15 mouse cellular contexts compared by ENCODE assay signal in the genomic region with DNA sequence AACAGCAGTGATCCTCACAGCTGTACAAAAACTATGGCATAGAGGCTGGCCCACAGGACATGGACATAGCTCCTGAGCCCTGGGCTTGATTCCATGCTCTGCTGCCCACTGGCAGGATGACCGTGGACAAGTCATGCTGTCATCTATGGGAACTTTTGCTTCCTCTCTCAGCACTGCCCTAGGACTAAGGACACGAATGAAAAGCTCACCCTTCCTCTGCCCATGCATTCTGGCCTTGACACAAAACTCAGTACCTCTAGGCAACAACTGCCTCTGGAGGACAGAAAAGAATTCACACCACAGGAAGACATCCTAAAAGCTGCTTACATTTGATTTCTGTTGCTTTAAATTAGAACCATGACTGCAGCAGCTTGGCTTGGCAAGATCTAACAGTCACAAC. TPM values are rescaled to one million over a fixed set of nuclear protein-coding genes. Genes with fewer than 3 reads are reported as not detected.
DNase-seq lines count a peak whose midpoint lies in the region; ATAC-seq and TF ChIP-seq lines count a peak whose summit lies in the region.
"Had no signal": no experiment of that assay in that cellular context is flagged by ENCODE, and none has a peak within 500 bp of the region (broad histone marks: within the 10 kb centered on the region; RNA-seq: fewer than 3 reads in every experiment).

No protein-coding gene starts in this region.

- no peak for ATAC-seq in kidney, embryonic 16.5 days (ENCODE audit: low FRiP score, low TSS enrichment)
- ATAC-seq: midbrain, embryonic 13.5 days had no signal

- no peaks in the 10 kb centered on the region for H3K9me3 ChIP-seq in kidney, embryonic 16.5 days (ENCODE audit: low read length)
- H3K9me3 ChIP-seq: G1E; hindbrain, embryonic 15.5 days; midbrain, embryonic 13.5 days had no signal

- H3K4me2 ChIP-seq in kidney, embryonic 16.5 days (replicated peaks; ENCODE audit: low read depth, low read length) = no peak overlapping the region
- H3K4me2 ChIP-seq: hindbrain, embryonic 15.5 days; midbrain, embryonic 13.5 days had no signal

- H3K9ac ChIP-seq in kidney, embryonic 16.5 days (replicated peaks; ENCODE audit: low read length) = no peak overlapping the region
- H3K9ac ChIP-seq: hindbrain, embryonic 15.5 days; midbrain, embryonic 13.5 days had no signal

- 0 out of 2 replicates have a peak overlapping the region, but pooled peaks have one; percentile 6 for H3K27ac ChIP-seq in cerebellum, adult 2 months (ENCODE audit: insufficient read depth, low read length)
- H3K27ac ChIP-seq in kidney, embryonic 16.5 days (ENCODE audit: low read length) = peak overlapping the region; percentile 63
- peak overlapping the region; percentile 51; the same call in 1 of the 2 replicates for H3K27ac ChIP-seq in testis, adult 2 months (ENCODE audit: control insufficient read depth, insufficient read depth, low read depth, low read length)
- H3K27ac ChIP-seq: hindbrain, embryonic 15.5 days; midbrain, embryonic 13.5 days had no signal

- TF ChIP-seq POLR2A in cerebellum, adult 2 months (IDR thresholded peaks at IDR 0.05; ENCODE audit: borderline replicate concordance, insufficient read depth, low read length) = no peak
- no peak for TF ChIP-seq POLR2A in testis, adult 2 months (IDR thresholded peaks at IDR 0.05; ENCODE audit: control insufficient read depth, low read depth, low read length)

- no peak for DNase-seq in cerebellum, adult 2 months
- no peak for DNase-seq in cerebellum, postnatal 10 days
- DNase-seq in kidney, adult 18-20 months = no peak
- no peak for DNase-seq in testis, postnatal 14 days (ENCODE audit: low spot score)
- DNase-seq in urinary bladder, postnatal 25 days (ENCODE audit: low spot score) = no peak
- DNase-seq in ovary, adult 18-20 months (ENCODE audit: low spot score) = no peak
- DNase-seq: adrenal gland, postnatal 10 days; cerebellum, adult 11 months; gastrocnemius, postnatal 10 days; right cerebral cortex, postnatal 25 days had no signal

- H3K27me3 ChIP-seq in cerebellum, adult 2 months (ENCODE audit: control insufficient read depth, insufficient read depth, low read length) = no peaks in the 10 kb centered on the region
- H3K27me3 ChIP-seq in kidney, embryonic 16.5 days (ENCODE audit: insufficient read depth, low read length) = no peaks in the 10 kb centered on the region
- no peaks in the 10 kb centered on the region for H3K27me3 ChIP-seq in testis, adult 2 months (ENCODE audit: control insufficient read depth, insufficient read depth, low read length)
- H3K27me3 ChIP-seq: hindbrain, embryonic 15.5 days; midbrain, embryonic 13.5 days had no signal

- no peaks in the 10 kb centered on the region; the same call in 1 of the 2 replicates for H3K36me3 ChIP-seq in kidney, embryonic 16.5 days (ENCODE audit: insufficient read depth, low read length)
- no peaks in the 10 kb centered on the region; the same call in 1 of the 2 replicates for H3K36me3 ChIP-seq in testis, adult 2 months (ENCODE audit: control insufficient read depth, insufficient read depth, low read length)

- WGBS in cerebellum, adult 2 months = 47% methylated on average over 2 of the region's 2 CpGs
- 73% methylated on average over 2 of the region's 2 CpGs for WGBS in kidney, embryonic 16.5 days

- peaks cover 45% of the 10 kb centered on the region for H3K4me1 ChIP-seq in cerebellum, adult 2 months (ENCODE audit: control insufficient read depth, insufficient read depth, low read length)
- H3K4me1 ChIP-seq in kidney, embryonic 16.5 days (ENCODE audit: insufficient read depth, low read length) = 0 out of 2 replicates have a peak, but pooled peaks cover 4% of the 10 kb centered on the region
- peaks cover 10% of the 10 kb centered on the region for H3K4me1 ChIP-seq in testis, adult 2 months (ENCODE audit: control insufficient read depth, insufficient read depth, low read length)
- H3K4me1 ChIP-seq: midbrain, embryonic 13.5 days had no signal

- H3K4me3 ChIP-seq in cerebellum, adult 2 months (replicated peaks; ENCODE audit: insufficient read depth, low read depth, low read length) = no peak overlapping the region
- no peak overlapping the region for H3K4me3 ChIP-seq in kidney, embryonic 16.5 days (ENCODE audit: low read length)
- no peak overlapping the region for H3K4me3 ChIP-seq in testis, adult 2 months (ENCODE audit: control insufficient read depth, low read depth, low read length)
- H3K4me3 ChIP-seq: hindbrain, embryonic 15.5 days; midbrain, embryonic 13.5 days had no signal

- TF ChIP-seq CTCF in cerebellum, adult 2 months (IDR thresholded peaks at IDR 0.05; ENCODE audit: borderline replicate concordance, insufficient read depth, low read depth, low read length) = no peak
- no peak for TF ChIP-seq CTCF in testis, adult 2 months (IDR thresholded peaks at IDR 0.05; ENCODE audit: control insufficient read depth, insufficient read depth, insufficient replicate concordance, low read depth, low read length)

RNA-seq across cellular contexts. Expression of a gene that starts 32.5 kb away (rescaled TPM):
- polyA plus RNA-seq in cerebellum, adult 2 months (2012; rRNA removed) = 18.5 and 22.0 TPM in 2 replicates
- 32.4 and 34.2 TPM in 2 replicates for polyA plus RNA-seq in kidney, embryonic 16.5 days (2015; fragmentation: Nextera tagmentation; extraction: Ambion mirVana)
- polyA plus RNA-seq in testis, adult 2 months (2012; rRNA removed) = 4.0 and 4.7 TPM in 2 replicates

Comparison
In these comparisons a context has a peak if more than half of its experiments do, and no peak if none do; other contexts are left out.
1. H3K27ac ChIP-seq: peak in every context shown above with its lines; median percentile 63 in kidney, embryonic 16.5 days; 51 in testis, adult 2 months; 6 in cerebellum, adult 2 months.